Mouse (Mus musculus): ENCODE data around the gene Gtsf1l.

Gene Gtsf1l

DNA sequence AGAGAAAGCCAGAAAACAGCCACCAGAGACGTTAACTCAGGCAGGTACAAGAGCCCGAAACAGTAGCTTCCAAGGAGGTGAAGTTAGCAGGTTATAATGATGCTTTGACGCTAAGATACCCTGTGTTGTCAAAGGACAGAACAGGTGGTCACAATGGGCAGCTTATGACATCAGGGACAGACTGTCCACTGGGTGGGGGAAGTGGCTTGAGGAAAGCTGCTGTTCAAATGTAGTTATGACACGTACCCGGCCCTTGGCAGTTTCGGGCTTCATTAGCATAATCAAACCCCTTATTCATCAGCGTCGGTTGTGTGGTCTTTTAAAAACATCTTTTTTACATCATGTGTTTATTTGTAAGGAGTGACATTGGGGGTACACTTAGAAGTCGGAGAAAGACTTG lies at the start of gene Gtsf1l:
Gtsf1l (minus strand) TSS at position 128 of the 400 bp plus-strand sequence.
- DNase-seq, result no peak

DNA sequence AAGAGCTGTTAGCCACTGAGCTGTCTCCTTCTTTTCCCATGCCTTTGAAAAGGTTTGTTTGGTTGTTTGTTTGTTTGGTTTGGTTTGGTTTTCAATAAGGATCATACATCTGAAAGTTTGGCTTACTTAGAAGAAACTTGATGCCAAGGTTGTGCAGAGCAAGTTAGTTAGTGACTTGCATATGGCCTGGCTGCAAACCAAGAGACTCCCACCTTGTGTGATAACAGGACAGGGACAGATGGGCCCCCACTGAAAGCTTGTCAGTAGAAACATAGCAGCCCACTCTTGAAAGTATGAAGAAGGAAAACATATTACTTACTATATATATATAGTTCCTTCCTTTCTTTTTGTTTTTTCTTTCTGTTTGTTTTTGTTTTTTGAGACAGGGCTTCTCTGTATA lies 49.3 kb upstream of the Gtsf1l start:
- DNase-seq, result no peak

DNA sequence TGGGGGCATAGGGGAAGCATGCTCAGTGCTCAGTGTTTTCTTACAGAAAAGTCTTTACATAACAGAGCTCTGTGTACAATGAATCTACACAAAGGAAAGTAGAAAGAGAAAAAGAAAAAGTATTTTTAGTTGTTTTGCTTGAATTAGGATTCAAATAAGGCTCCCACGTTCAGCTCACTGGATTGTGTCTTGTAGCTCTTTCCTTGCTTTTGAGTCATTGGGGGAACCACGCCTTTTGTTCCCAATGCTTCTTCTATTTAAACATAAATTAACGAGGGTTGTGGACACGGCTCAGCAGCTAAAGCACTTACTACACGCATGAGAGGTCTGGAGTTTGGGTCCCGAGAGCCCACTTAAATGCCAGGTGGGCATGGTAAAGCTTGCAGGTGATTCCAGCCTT lies 48.3 kb upstream of the Gtsf1l start:
- no peak for DNase-seq

DNA sequence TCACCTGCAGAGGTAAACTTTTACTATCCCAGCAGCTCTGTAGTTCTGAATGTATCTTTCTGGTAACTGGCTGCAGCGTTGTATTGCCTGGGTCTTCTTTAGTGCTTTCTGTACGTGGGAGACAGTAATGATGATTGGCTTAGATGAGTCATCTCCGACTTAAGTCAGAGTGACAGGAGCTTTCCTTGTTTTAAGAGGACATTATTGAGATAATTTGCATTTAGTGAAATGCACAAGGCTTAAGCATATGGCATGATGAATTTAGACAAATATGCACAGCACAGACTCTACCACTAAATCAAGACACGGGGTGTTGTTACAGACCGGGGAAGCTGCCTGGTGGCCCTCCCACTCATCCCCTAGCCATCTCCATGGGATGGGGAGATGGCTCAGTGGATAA lies 44.7 kb upstream of the Gtsf1l start:
- DNase-seq, result no peak

DNA sequence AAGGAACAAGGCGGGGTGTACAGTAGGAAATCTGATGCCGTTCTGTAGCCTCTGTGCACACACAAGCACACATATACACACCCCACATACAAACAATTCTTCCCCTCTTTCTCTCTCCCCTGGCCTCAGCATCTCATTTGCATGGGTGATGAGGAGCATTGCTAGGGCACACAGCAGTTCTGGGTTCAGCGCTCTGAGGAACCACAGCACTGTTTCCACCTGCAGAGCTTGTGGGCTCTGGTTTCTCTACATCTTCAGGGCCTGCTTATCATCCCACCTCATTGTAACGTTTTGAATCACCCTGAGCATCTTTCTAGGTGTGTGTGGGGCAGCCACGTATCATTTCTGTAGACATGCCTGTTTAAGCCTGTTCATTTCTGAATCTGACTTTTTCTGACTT lies 43.2 kb upstream of the Gtsf1l start:
- no peak for DNase-seq

DNA sequence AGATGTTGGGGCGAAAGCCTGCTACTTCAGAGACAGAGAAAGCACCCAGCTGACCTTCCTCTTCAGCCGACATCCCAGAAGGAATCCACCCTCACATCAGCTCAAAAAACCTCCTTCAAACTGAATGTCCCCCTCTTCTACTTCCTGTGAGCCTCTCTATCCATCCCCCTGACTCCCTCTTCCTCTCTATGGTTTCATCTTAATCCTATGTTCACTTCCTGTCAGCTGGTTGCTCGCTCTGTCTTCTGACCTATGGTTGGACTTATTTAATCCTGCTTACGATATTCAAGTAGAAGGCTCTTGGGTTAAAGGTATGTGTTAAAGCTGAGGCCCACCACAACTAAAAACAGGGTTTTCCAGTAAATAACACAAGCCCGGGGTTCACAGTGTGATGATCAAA lies 35.8 kb upstream of the Gtsf1l start:
- DNase-seq, result no peak

DNA sequence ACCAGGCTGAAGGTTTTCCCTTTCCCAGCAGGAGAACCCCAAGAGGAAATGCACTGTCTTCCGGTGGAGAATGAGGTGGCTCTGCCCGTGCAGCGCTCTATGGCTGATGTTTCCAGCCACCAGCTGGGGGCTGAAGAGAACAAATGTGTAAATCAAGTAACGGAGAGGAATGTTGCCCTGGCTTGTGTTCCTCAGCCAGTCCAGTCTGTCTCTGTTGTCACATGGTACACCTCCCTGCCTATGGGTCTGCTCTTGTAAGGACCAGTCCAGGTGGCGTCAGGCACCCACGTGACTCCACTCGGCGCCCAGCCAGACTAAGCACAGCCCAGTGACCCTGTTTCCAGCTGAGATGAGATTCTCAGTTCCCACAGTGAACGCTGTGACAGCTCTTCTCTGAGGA lies 34.7 kb upstream of the Gtsf1l start:
- peak; percentile 96 for DNase-seq

DNA sequence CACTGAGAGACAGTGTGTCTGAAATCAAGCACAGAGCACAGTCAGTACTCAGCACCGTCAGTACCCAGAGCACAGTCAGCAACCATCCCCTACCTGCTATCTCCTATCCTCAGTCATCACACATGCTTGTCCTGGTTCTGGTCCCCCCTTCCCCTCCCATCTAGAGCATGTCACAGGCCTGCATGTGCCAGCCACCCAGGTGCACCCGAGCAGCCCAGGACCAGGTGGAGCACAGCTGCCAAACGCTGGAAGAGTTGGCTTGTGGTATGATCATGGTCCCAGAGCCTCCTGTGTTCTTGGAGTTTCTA lies 33.7 kb upstream of the Gtsf1l start:
- no peak for DNase-seq

DNA sequence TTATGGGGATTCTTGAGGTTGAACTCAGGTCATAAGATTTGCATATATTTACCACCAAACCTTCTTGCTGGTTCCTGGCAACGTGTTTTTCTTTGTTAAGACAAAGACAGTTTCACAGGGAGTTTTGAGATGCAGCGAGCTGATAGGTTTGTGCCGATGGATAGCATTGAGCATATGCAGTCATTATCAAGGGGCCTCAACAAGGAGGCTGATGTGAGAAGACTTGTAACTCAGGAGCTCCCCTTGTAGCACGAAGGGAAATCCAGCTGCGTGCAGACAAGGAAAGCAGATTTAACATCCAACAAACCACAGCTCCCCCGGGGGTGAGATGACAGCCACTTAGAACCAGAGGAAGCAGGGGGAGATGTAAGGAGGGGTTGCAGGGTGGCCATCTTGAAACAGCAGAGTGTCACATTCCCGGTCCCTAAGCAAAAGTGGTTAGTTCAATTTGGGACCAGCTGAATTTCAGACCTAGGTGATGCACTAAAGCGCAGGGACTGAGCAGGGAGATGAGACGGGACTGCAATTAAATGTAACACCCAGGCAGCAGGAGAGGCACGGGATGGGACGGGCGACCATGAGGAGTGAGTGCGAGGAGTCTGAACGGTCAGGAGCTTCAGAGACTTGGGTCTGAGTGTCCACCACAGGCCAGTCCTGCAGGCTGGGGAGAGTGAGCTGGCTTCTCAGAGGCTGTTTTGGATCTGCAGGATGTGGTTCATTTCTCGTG lies 33.1 kb upstream of the Gtsf1l start:
- peak; percentile 87 for DNase-seq

DNA sequence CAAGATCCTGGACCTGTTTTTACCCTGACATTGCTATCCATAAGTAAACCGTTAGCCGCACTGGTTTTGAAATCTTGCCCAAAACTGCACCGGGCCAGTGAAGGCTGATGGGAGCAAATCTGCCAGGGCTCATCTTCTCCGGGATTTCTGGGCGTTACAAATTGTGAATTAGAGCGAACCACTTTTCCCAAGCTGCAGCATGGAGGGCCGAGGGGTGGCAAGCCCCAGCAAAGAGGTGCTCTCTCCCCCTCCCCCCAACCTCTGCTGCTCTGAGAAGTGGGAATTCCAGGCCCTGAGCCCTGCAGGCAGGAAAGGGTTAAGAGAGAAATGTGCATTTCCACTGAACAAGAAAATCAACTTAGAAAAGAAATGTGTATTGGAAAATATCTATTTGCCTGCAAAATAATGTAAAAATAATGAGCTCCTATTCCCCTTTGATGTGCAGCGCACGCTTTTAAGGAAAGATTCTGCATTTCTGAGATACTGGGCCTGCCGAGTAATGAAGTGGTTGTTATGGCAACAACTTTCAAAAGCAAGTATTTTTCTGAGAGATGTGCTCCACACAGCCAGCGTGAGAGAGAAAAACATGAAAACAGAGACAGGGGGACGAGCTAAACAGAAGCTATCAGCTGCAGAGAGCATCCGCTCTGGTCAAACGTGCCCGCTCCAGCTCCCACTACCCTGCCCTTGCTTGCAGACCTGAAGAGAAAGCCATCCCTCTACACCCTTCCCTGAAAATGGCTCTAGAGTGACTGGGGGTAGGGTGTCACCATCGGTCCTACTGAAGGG lies 24.0 kb upstream of the Gtsf1l start:
- DNase-seq, result peak; percentile 76

DNA sequence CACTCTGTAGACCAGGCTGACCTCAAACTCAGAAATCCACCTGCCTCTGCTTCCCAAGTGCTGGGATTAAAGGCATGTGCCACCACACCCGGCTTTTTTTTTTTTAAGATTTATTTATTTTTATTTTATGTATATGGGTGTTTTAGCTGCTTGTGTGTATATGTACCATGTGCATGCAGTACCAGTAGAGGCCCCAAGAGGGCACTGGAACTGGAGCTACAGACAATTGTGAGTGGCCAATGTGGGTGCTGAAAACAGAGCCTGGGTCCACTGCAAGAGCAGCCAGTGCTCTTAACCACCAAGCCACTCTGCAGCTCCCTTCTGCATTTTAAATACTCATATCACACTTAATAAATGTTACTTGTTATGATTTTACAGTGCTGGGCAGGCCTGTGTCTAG lies 23.1 kb upstream of the Gtsf1l start:
- DNase-seq, result peak; percentile 36

DNA sequence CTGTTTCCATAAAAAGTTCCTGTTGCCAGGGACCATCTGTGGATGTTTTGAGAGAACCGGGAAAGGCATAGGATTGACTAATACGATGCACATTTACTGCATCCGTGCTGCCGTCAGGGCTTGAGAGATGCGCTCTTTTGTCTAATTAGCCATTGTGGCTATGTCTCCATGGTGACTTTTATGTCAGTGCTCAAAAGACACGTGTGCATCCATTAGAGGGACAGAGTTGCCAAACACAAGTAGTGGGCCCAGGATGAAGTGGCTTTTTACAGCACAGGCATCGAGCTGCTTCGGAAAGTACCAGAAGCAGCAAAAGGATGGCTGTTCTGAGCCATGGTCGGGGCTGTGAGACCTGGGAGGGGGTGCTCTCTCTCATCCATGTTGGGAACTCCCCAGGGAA lies 20.7 kb upstream of the Gtsf1l start:
- peak; percentile 56 for DNase-seq

DNA sequence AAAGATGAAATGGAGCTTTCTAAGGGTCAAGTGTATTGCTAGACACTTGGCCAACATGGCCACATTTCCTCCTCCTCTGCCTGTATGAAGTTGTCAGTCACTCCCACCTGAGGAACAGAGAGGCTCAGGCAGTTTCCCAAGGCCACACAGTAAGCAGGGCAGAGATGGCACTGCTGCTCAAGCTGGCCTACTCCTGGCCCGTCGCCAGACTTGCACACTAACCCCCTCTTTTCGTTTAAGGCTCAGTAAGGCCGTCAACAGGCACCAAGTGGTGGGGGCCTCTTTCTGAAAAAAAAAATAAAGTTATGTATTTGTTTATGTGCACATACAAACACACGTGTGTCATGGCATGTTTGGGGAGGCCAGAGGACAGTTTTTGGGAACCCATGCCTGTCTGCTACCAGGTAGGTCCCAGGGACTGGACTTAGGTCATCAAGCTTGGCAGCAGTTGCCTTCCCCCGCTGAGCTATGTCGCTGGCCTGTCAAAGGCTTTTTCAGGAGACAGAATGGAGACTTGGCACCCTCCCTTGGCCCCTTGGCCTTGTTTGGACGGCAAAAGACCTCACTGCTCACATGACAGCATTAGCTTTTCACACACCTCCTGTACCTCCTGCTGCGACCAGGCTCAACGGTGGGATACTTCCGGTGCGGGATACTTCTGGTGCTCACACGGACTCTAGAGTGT lies 16.6 kb upstream of the Gtsf1l start:
- DNase-seq, result no peak

DNA sequence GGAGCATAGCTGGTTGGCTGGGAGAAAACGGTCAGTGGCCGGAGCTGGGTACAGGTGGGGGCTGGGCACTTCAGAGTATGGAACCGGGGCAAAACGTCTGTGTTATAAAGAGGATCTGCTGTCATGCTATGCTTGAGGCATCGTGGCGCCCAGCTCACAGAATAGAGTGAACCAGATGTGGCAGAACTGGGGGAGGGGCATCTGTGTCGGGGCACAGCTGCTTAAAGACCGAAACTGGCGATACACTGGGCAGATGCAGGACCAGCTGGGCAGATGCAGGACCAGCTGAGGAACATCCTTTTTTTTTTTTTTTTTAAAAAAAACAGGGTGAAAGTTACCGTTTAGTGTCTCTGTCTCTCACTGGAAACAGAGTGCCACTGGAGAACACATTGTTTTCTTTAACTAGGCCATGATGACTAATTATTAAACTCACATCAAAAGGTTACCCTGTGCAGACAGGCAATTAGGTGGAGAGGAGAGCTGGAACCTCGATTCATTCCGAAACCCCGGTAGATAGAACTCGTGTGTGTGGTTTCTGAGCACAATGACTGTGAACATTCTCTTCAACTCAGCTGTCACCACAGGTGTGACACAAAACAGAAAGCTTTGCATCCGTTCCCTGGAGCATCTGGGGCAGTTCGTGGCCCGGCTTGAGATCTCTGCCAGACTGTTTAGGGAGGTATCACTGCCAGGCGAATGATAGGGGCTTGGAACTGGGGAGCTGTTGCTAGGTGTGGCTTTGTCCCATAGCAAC lies 15.4 kb upstream of the Gtsf1l start:
- DNase-seq, result no peak

DNA sequence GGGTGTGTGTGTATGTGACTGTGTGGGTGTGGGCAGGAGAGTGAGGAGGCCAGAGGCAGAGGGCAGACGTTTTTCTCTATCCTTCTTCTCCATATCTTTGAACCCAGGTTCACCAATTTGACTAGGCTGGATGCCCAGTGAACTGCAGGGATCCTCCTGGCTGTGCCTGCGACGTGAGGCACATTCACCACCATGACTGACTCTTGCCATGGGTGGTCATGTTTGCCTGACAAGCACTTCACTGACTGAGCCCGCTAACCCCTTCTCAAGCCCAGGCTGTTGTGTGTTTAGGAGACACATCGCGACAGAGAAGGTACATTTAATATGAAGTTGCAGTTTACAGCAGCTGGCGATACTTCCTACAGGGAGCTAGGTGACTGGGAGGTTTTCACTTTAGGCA lies 14.6 kb upstream of the Gtsf1l start:
- no peak for DNase-seq

DNA sequence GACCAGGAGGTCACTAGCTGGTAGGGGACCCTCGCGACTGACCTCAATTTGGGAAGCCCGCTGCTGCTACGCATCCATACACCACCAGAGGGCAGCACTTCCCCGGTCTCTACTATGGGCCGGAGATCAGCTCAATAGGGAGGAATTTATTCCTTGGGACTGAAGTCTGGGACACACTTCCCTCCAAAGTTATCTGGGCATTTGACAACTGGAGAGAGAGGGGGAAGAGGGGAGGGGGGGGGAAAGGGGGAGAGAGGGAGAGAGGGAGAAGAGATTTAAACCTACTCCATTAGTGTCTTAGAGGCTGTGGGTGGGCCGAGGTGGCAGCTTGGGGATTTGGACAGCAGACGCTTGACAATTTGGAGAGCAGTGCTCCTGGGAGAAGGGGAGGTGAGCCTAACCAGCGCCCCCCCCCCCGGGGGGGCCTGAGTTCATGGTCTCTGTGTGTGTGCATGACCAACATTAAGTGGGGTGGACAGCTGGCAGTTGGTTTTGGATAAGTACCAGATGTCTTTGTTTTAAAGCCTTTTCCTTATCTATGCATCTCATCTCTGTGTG lies 14.1 kb upstream of the Gtsf1l start:
- no peak for DNase-seq

DNA sequence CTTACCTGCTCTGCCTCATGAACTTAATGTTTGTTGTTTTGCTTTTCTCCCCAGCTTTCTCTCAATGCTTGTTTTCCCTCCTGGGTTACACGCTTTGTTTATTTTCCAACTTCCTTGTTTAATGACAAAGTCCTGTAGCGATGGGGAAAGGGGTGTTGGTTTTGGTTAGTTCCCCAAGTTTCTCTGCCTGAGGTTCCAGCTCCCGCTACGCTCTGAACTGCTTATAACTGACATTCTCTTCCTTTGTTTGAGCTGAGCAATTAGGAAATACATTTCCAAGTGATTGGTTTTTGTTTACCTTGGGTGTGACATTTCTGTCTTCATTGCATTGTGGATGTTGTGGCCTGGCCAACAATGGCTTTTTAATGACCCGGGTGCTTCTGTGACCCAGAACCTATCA lies 12.9 kb upstream of the Gtsf1l start:
- DNase-seq, result no peak

DNA sequence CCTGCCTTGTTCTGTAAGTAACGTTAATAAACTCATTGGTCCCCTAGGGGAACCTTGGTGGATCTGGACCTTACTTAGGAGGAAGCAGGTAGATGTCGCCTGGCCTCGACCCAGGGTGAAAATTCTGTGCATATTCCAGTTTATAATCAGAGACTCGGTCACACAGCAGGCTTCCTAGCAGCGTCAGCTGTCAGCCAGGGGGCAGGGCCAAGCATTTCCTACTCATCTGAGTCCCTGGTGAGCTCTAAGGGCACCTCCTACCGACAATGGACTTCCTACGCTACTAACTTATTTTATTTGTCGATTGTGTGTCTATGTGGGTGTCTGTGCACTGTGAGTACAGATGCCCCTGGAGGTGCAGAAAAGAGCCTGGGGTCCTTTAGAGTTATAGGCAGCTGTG lies 12.3 kb upstream of the Gtsf1l start:
- no peak for DNase-seq

DNA sequence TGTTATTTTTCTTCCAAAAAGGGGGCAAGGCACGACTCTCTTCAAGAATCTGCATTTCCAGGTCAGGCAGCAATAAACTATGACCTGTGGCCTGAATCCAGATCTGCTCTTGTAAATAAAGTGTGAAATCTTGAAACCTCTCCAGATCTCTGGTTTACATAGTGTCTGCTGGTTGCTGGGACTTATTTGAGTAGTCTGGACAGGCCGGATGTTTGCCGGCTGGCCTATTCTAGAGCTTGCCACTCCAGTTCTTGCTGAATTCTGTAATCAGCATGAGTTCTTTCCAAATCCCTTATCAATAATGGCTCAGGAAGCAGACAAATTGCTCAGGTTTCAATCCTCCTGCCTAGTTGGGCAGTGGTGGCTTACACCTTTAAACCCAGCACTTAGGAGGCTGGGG lies 8.1 kb upstream of the Gtsf1l start:
- DNase-seq, result no peak

DNA sequence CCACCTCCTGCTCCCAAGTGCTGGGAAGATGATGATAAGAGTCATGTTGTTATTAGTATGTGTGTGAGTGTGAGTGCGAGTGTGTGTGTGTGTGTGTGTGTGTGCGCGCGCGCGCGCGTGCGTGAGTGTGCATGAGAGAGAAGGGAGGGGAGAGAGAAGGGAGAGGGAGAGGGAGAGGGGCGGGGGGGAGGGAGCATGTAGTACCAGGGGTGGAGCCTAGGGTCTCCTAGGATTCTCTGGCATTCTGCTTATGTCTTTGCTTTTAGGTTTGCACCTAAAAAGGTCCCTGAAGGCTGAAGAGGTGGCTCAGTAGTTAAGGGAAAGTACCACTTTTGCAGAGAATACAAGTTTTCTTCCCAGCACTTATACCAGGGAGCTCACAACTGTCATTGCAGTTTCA lies 7.3 kb upstream of the Gtsf1l start:
- no peak for DNase-seq

DNA sequence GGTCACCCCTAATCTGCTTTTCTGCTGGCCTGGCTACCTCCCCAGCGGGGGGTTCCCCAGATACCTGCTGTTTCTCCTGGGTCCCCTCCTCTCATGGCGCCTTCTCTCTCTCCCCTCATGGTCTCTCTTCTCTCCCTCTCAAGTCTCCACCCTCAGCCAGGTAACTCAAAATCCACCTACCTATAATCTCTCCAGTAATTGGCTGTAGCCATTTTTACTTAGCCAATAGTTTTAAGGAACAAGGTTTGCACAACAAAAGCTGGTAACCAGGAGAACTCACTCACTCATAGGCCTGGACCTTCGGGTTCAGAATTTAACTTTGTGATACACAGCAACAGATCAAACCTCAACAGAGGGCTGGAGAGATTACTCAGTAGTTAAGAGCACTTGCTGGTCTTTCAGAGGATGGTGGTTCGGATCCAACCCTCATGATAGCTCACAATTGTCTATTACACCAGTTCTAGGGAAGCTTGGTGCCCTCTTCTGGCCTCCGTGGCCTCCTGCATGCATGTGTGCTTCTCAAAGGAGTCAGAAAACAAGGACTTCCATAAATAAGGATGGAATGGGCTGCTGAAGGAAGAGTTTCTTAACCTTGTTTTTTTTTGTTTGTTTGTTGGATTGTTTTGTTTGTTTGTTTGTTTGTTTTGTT lies 1.9 kb upstream of the Gtsf1l start:
- DNase-seq, result no peak

DNA sequence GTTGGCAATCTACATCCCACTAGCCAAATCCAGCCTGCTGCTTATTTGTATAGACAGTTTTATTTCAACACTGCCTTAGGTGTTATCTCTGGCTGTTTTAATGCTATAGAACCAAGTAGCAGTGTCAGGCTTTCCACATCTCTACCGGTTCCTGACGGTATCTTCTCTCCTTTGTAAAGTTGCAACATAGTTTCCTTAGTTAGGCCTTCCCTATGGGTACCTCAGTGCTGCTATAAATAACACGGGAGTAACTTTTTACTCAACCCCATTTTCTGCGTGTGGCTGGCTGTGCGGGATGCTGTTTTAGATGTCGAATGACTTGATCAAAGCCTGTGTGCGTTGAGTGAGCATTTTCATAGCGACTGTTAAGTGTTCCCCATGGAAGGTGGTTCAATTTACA lies 1.1 kb downstream of the Gtsf1l start:
- no peak for DNase-seq

DNA sequence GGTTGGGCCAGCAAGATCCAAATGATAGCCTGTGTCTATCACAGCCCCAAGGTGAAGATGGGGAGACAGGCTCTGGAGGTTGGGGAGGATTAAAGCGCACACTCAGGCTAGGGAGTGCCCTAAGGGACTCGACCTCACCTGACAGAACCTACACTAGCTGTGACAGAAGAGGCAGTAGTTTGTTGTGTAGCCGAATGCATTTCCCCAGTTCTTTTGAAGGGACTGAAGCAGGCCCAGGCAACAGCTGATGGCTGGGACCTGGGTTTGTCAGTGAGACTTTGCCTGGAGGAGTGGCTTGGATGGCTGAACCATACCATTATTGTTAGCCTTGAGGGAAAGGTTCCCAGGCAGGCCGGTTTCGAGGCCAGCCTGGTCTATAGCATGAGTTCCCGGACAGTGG lies 2.6 kb downstream of the Gtsf1l start:
- DNase-seq, result no peak
